Mouse (Mus musculus): ENCODE results near the gene Serpinb13.
"Not testable (repeated sequence)": the region's sequence is repeated elsewhere in the genome, so short reads cannot be mapped to it uniquely, and the experiment has no call there.

Serpinb13 gene

DNA sequence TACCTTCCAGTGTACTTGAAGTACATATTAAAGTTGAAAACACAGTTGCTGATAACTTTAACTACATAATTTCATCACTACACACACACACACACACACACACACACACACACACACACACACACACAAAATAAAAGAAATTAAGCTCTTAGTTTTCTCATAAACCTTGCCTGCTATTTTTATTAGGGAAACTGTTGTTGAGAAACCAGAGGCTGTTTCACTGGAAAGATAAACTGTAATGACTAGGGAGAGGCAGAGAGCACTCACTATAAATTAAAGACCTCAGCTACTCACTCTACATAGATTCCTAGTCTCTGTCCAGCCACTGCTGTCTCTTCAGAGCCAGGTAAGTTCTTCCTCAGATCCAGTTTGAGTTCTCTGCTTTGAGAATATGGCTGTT lies at the start of gene Serpinb13:
Serpinb13 (plus strand) TSS at position 301 of the 400 bp plus-strand sequence.
- DNase-seq (ENCODE audit: low read depth, low spot score): no peak

DNA sequence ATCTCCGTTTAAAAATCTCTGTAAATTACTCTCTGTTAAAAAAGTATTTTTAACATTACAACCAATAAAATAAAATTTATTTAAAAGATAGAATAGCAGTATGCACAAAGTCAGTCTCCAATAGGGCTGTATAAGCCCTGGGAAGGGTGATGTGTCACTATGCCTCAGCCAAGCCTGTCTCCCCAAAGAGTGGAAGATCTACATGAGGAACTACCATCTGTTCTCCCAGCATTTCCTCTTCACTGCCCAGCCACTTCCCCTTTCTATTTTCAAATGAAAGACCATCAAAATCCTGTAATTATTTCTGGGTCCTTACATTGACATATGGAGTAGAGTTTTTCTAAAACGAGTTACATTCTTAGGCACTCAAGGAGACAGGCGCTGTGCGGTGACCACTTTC lies 48.8 kb upstream of the Serpinb13 start:
- DNase-seq (ENCODE audit: low read depth, low spot score): no peak

DNA sequence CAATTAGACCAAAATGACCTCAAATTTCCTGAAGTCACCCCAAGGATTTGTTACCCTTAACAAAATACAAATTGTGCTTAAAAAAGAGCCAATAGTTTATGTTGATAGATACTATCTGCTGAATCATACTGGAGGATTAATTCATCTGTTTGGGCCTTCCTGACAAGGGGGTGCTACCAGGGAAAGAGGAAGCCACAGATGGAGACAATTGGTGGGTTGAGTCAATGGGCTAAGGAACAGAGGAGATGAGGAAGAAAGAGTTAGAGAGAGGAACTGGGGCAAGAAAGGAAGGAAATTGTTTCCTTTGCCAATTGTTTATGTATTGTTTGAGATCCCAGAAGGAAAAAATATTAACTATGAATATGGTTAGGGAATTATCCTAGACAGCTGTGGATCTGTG lies 47.1 kb upstream of the Serpinb13 start:
- no peak for DNase-seq (ENCODE audit: low read depth, low spot score)

DNA sequence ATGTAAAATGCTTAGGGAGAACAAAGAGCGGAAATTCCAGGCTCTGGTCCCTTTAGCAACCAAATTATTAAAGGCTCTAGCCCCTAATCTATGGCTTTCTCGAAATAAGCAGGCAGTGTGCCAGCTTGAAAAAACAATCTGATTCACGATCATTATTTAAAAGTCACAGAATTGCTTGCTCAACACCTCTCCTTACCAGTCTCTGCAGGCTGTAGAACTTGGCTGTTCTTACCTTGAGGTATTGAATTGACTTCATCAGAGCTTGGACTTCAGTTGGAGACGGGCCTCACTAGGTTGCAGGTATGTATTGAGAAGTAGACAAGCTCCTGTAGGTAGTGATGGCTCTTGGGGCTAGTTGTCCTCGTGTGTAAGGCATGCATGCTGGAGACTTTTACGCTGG lies 46.5 kb upstream of the Serpinb13 start, which contains the start of gene Serpinb12:
Serpinb12 (plus strand) TSS at position 185 of the 400 bp plus-strand sequence.
- DNase-seq (ENCODE audit: low read depth, low spot score): no peak

DNA sequence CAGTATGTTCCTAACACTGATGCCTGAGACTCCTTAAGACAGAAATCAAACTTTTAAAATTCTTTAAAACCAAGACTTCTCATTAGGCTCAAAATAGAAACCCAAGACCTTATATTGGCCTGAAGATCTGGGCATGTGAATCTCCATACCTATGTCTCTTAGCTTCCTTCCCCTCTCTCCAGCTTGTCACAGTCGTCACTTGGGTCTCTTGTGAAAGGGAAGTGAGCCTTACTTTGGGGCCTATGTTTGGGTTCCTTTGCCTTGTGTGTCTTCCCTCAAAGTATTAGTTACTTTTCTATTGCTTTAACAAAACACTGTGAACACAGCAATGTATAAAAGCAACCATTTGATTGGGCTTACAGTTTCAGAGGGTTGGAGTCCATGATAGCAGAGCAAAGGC lies 33.6 kb upstream of the Serpinb13 start:
- no peak for DNase-seq (ENCODE audit: low read depth, low spot score)

DNA sequence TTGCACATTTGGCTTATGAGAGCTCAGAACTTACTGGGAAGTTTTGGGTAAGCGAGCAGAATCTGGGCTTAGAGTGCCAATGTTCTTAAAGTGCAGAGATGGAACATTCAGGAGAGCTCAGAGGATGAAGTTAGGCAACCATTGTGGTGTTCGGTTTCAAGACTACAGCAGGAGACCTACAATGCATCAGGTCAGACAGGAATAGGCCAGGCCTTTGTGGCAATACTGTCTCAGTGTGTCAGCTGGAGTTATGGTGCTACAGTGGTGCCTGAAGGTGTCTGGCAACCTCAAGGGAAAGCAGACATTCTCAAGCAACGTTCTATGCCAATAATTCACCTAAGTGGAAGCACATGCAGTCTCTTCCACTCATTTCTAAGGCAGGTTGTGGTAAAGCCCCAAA lies 20.8 kb upstream of the Serpinb13 start:
- no peak for DNase-seq (ENCODE audit: low read depth, low spot score)

DNA sequence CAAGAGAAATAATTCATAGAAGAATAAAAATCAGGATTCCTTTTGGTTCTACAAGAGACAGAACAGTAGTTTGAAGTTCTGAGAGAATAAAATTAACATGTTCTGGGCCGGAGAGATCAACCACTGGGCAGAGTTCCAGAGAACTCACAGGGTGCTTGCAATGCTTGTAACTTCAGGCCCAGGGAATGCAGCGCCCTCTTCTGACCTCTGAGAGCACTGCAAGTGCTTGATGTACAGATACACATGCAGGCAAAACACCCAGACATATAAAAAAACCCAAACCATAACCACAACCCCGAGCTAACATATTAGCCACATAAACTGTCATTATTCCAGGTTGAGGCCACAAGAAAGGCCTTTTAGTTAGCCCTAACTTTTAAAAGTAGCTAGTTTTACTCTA lies 19.8 kb upstream of the Serpinb13 start:
- DNase-seq (ENCODE audit: low read depth, low spot score): peak; percentile 9

DNA sequence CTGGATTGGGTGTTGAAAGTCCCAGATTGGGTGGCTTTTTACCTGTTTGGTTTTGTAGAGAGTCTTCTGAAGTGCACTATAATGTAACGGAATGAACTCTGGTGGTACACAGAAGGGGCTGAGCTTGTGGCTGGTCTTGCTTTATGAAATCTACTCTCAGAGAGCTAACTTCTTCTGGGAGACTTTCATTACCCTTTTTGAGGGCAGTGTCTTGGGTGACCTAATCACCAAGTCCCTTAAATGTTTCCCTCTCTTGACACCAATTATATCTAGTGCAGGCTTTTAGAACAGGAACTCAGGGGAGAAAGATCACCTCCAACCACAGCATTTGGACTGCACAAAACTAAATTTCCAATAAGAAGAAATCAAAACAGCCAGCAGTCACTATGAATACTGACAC lies 2.3 kb downstream of the Serpinb13 start:
- DNase-seq (ENCODE audit: low read depth, low spot score): no peak

DNA sequence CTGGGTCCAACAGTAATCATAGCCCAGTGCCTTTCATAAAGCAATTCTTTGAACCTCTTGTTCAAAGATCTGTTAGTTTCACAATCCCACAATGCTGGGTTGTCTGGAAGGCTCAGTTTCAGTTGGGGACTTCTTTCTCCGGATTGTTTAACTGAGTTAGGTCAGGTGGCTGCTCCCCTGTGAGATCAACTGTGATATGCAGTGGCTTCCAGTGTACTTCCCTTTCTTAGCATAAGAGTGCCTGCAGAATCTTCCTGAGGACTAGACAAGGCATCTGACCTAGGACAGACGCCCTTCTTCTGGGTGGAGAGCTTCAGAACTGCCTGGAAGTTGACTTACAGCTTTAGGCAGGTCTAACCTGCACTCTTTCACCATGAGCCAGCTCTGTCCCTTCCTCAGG lies 3.1 kb downstream of the Serpinb13 start:
- DNase-seq (ENCODE audit: low read depth, low spot score): no peak

DNA sequence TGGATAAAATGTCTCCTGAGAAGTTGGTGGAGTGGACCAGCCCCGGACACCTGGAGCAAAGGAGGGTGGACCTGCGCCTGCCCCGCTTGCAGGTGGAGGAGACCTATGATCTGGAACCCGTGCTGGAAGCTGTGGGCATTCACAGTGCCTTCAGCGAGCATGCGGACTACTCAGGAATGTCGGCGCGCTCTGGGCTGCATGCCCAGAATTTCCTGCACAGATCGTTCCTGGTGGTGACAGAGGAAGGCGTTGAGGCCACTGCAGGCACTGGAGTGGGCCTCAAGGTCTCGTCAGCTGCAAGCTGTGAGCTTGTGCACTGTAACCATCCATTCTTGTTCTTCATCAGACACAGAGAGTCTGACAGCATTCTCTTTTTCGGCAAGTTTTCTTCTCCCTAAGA lies 19.6 kb downstream of the Serpinb13 start:
- no peak for DNase-seq (ENCODE audit: low read depth, low spot score)

DNA sequence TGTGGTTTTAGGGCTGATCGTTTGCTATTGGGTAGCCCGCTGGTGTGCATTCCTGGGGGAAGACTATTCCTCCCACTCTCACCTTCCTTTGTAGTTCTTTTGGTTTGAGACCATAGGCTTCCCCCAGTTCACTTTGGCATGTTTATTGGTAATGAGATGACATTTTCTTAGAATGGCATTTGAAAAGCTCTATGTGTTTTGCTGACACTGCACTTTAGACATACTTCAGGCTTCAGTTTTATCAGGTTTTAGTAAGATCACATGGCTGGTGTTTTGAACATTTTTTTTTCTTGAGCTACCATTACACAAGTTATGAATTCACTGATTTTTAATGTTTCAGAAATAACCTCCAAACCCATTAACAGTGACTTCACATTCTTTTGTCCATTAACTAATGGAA lies 21.0 kb downstream of the Serpinb13 start:
- DNase-seq (ENCODE audit: low read depth, low spot score): no peak

DNA sequence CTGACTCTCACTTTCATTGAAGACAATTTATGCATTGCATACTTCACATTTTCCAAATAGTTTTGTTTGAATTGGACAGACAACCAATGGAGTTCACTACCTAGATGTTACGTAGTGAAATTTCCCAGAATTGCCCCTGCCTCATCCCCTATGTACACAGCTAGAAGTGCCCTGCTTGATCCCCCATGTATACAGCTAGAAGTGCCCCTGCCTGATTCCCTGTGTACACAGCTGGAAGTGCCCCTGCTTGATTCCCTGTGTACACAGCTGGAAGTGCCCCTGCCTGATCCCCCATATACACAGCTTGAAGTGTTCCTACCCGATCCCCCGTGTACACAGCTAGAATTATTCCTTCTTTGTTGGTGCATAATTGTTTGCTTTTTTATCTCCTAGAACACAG lies 25.5 kb downstream of the Serpinb13 start:
- DNase-seq (ENCODE audit: low read depth, low spot score): no peak

DNA sequence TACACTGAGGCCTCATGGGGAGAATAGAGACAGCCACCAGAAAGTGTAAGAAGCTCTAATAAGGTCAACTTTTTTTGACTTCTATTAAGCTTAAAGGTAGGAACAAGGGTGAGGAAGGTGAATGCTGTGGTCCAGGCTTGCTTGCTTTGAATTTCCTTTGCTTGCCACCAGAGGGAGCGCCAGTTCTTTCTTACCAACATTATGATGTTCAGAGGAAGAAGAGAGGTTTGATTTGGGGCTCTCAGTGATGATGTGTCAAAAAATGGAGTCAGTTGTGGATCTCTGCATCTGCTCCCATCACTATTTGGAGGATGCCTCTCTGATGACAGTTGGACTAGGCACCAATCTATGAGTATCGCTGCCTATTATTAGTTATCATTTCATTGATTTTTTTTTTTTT lies 33.7 kb downstream of the Serpinb13 start:
- peak; percentile 23 for DNase-seq (ENCODE audit: low read depth, low spot score)

DNA sequence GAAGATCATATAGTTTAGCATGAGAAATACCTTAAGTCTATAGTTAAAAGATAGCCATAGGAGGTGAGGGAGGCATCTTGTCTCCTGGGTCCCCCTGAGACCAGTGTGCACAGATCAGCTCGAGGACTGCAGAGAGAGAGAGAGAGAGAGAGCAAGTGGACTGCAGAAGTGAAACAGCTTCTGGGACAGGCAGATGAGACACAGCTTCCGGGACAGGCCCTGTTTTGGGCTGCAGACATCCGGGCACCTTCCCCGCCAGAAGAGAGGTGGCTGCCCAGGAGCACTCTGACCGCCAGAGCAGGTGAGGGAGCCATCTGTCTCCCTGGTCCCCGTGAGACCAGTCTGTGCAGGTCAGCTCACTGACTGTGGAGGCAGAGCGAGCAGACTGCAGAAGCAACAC lies 34.4 kb downstream of the Serpinb13 start:
- no peak for DNase-seq (ENCODE audit: low read depth, low spot score)

DNA sequence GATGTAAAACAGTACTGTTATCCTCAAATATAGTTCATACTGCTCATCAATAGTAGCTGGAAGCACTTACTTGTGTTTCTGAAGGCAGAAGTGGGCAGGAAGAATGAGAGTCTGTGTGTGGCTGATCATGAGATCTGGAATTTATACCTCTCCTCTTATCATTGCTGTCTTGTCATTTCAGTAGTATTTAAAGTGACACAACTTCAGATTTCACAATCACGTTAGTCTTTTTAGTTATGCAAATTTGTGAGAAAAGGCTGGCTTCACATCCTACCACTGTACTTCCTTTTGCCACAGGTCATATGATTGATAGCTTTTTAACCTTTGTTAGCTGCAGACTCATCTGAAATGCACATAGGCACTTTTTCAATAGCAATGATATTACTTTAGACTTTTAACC lies 45.1 kb downstream of the Serpinb13 start:
- no peak for DNase-seq (ENCODE audit: low read depth, low spot score)

DNA sequence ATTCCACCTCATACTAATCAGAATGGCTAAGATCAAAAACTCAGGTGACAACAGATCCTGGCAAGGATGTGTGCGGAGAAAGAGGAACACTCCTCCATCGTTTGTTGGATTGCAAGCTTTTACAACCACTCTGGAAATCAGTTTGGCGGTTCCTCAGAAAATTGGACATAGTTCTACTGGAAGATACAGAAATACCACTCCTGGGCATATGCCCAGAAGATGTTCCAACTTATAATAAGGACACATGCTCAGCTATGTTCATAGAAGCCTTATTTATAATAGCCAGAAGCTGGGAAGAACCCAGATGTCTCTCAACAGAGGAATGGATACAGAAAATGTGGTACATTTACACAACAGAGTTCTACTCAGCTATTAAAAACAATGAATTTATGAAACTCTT lies 53.5 kb downstream of the Serpinb13 start:
- not testable (repeated sequence) for DNase-seq (ENCODE audit: low read depth, low spot score)
